Mouse (Mus musculus): ENCODE data around the gene Ntn4. TPM values are rescaled to one million over a fixed set of nuclear protein-coding genes. Genes with fewer than 3 reads are reported as not detected.

Ntn4 gene
- polyA plus RNA-seq, 1 experiment from 2014 or later = 0.58 TPM

DNA sequence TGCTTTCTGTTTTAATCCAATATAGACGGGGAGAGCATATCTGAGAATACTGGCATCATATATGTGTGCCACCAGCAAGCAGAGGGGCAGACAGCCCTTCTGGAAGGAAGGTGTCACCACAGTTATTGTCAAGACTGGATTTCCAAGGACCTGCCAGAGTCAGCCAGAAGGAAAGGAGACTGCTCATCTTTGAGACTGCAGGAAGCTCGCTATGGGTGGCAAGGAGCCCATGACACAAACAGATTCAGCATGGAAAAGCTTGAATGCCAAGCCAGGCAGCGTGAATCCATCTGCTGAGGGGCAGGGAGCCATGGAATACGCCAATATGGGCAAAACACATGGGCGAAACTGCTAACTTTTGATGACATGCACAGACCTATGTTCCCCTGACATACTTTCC is 6.9 kb upstream of the Ntn4 start:
- H3K4me1 ChIP-seq (replicated peaks; ENCODE audit: control insufficient read depth, insufficient read depth, low read length) = no peaks in the 10 kb centered on the region
- 81% methylated on average over 5 of the region's 5 CpGs for WGBS

DNA sequence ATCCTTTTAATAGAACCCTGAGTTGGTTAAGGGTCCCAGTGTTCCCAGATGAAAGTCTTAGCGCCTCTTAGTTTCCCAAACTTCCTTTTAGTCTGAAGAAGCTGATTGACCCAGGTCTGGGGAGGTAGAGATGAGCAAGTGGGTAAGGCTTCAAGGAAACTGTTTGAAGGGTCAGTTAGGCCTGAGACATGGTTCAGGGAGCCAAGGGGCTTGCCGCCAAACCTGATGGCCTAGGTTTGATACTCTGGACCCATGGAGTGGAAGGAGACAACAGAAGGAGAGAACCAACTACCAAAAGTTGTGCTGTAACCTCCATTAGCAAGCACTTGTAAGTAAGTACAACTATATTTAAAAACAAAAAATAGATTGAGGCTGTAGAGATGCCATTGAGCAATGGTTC is 6.5 kb upstream of the Ntn4 start:
- Histone ChIP-seq H3K9me3 (ENCODE audit: control insufficient read depth, low read length) (no peaks in the 10 kb centered on the region), H3K4me3 (ENCODE audit: low read length) (no peak overlapping the region), H3K4me2 (ENCODE audit: low read depth, low read length) (no peak overlapping the region), H3K9ac (ENCODE audit: low read length) (no peak overlapping the region), H3K4me1 (replicated peaks; ENCODE audit: control insufficient read depth, insufficient read depth, low read length) (no peaks in the 10 kb centered on the region), H3K27me3 (ENCODE audit: control insufficient read depth, insufficient read depth, low read depth, low read length) (peaks cover 6% of the 10 kb centered on the region; the same call in 1 of the 2 replicates), H3K27ac (ENCODE audit: low read length) (no peak overlapping the region), H3K36me3 (ENCODE audit: control insufficient read depth, insufficient read depth, low read length) (no peaks in the 10 kb centered on the region)
- no peak for ATAC-seq (ENCODE audit: low read depth)
- WGBS = 86% methylated on average over 2 of the region's 2 CpGs

More for the DNA sequence above, 6.9 kb upstream of the Ntn4 start:
- Histone ChIP-seq H3K36me3 (ENCODE audit: control insufficient read depth, insufficient read depth, low read length) (no peaks in the 10 kb centered on the region), H3K9me3 (ENCODE audit: control insufficient read depth, low read length) (no peaks in the 10 kb centered on the region), H3K9ac (ENCODE audit: low read length) (no peak overlapping the region), H3K27me3 (ENCODE audit: control insufficient read depth, insufficient read depth, low read depth, low read length) (peaks cover 2% of the 10 kb centered on the region; the same call in 1 of the 2 replicates), H3K4me3 (ENCODE audit: low read length) (no peak overlapping the region), H3K27ac (ENCODE audit: low read length) (no peak overlapping the region), H3K4me2 (ENCODE audit: low read depth, low read length) (no peak overlapping the region)
- ATAC-seq (ENCODE audit: low read depth) = no peak

DNA sequence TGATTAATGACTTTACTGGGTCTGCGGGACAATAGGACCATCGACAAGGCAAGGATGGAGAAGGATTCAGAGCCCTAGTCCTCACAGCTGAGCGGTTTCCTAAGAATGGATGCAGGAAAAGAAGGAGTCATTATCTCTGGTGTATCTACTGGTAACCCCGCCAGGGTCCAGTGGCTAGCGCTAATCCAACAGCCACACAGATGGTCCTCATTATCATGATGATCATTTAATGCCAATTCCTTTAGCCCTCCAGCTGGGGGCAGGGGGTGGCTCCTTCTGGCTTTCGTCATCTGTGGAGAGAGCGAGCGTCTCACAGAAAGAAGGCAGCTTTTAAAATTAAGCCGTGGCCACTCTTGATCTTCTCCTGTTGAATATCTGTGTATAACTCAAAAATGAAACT is 4.5 kb upstream of the Ntn4 start:
- Histone ChIP-seq H3K4me1 (replicated peaks; ENCODE audit: control insufficient read depth, insufficient read depth, low read length) (peaks cover 5% of the 10 kb centered on the region; the same call in 1 of the 2 replicates), H3K4me3 (ENCODE audit: low read length) (no peak overlapping the region), H3K27ac (ENCODE audit: low read length) (no peak overlapping the region), H3K27me3 (ENCODE audit: control insufficient read depth, insufficient read depth, low read depth, low read length) (peaks cover 17% of the 10 kb centered on the region; the same call in 1 of the 2 replicates), H3K4me2 (ENCODE audit: low read depth, low read length) (no peak overlapping the region), H3K9ac (ENCODE audit: low read length) (no peak overlapping the region), H3K36me3 (ENCODE audit: control insufficient read depth, insufficient read depth, low read length) (no peaks in the 10 kb centered on the region), H3K9me3 (ENCODE audit: control insufficient read depth, low read length) (no peaks in the 10 kb centered on the region)
- ATAC-seq (ENCODE audit: low read depth) = no peak
- 47% methylated on average over 9 of the region's 9 CpGs for WGBS

DNA sequence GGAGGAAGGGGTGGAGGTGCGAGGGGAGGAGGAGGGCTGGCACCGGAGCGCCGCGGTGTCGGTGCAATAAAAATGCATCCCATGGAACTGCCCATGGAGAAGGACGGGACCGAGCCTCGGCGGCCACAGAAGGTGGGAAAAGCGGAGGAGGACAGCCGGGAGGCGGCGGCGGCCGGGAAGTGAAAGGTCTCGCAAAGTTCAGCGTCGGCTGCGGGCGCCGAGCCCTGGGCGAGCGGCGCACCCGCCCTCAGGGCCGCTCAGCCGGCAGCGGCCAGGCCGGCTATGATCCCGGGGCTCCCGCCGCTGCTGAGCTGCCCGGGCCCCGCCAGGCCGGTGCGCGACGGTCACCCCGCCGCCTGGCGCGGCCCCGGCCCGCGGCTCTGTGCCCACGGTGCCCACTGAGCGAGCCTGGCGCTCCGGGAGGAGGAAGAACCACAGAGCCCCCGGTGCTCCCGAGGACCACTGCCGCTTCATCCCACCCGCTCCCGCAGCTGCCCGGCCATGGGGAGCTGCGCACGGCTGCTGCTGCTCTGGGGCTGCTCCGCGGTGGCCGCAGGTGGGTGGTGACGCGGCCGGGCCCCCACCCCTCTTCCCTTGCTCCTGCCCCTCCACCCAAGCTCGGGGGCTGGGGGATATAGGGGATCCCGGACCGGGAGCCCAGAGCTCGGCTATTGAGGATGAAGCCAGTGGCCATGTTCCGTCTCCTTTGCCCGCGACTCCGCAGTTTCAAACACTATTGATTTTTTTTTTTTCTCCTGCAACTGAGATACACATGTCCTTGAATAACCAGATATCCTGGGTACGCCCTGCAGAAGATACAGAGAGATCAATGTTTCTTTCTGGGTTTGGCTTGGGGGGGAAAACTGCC is 706 bp downstream of the Ntn4 start:
- peaks cover 29% of the 10 kb centered on the region for H3K27me3 ChIP-seq (ENCODE audit: control insufficient read depth, insufficient read depth, low read depth, low read length)
- under 1% methylated on average over 45 of the region's 73 CpGs for WGBS
- peak overlapping the region; percentile 79 for H3K4me3 ChIP-seq (ENCODE audit: low read length)
- H3K36me3 ChIP-seq (ENCODE audit: control insufficient read depth, insufficient read depth, low read length) = no peaks in the 10 kb centered on the region
- peak overlapping the region; percentile 100 for H3K4me2 ChIP-seq (ENCODE audit: low read depth, low read length)
- H3K4me1 ChIP-seq (replicated peaks; ENCODE audit: control insufficient read depth, insufficient read depth, low read length) = peaks cover 15% of the 10 kb centered on the region
- H3K9ac ChIP-seq (ENCODE audit: low read length) = peak overlapping the region; percentile 76
- H3K27ac ChIP-seq (ENCODE audit: low read length) = no peak overlapping the region
- H3K9me3 ChIP-seq (ENCODE audit: control insufficient read depth, low read length) = no peaks in the 10 kb centered on the region
- peak; percentile 68 for ATAC-seq (ENCODE audit: low read depth)

DNA sequence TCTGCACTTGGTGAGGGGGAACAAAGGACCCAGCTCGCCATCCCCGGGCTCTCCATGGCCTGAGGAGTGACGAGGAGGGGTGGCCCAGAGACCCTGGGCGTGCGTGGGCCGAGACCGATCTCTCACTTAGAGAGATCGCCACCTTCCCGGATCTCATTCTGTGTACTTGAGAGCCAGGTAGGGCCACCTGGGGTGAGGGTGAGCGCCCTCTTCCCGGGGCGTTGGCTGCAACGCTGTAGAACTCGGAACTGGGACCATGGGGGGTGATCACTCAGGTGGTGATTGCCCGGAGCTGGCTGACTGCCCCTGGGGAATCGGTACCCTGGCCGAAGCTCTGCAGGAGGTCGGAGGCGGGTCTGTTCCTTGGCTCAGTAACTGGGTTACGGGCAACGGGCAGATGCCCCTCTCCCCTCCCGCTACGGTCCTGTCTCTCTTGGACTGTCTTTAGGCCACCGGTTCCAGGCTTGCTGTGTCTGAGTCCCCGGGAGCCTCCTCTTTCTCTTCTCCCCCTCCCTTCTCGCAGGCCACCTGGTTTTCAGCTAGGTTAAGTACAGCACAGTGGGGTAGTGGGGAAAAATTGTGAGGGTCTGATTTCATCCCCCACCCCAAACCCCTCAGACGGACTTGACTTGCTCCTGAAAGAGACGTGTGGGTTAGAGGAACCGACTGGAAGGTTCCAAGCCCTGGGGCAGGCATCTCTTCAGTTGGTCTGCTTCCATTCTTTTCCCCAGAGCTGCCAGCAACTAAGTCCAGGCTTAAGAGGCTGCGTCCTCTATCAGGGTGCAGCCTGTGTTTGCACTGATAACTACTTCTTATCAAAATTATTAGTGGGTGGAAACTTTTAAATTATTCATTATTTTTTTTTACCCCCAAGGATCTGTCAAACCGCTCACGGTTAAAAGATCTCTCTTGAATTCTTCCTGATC is 1.6 kb downstream of the Ntn4 start:
- H3K4me2 ChIP-seq (ENCODE audit: low read depth, low read length) = peak overlapping the region; percentile 100
- H3K27me3 ChIP-seq (ENCODE audit: control insufficient read depth, insufficient read depth, low read depth, low read length) = peaks cover 29% of the 10 kb centered on the region
- H3K9me3 ChIP-seq (ENCODE audit: control insufficient read depth, low read length) = no peaks in the 10 kb centered on the region
- H3K27ac ChIP-seq (ENCODE audit: low read length) = no peak overlapping the region
- 5% methylated on average over 32 of the region's 32 CpGs for WGBS
- H3K9ac ChIP-seq (ENCODE audit: low read length) = peak overlapping the region; percentile 76
- H3K36me3 ChIP-seq (ENCODE audit: control insufficient read depth, insufficient read depth, low read length) = no peaks in the 10 kb centered on the region
- ATAC-seq (ENCODE audit: low read depth) = peak; percentile 47
- H3K4me1 ChIP-seq (replicated peaks; ENCODE audit: control insufficient read depth, insufficient read depth, low read length) = peaks cover 15% of the 10 kb centered on the region
- H3K4me3 ChIP-seq (ENCODE audit: low read length) = peak overlapping the region; percentile 79

DNA sequence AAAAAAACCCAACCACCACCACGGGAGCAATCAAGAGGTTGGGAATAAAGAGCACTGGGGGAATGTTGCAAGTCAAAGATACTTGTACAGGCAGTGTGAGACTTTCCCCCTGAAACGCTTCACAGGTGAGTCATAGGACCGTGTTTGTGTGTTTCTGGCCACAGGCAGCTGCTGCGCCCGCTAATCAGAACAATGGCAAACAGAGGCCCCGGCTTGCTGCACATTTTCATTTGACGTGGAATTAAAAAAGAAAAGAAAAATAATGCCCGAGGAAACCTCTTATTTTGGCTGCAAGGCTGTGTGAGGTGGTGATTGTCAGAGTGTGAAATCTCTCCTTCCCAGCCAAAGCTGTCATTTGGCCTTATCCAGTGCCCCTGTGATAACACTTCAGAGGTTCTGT is 2.4 kb downstream of the Ntn4 start:
- peaks cover 29% of the 10 kb centered on the region for H3K27me3 ChIP-seq (ENCODE audit: control insufficient read depth, insufficient read depth, low read depth, low read length)
- no peak overlapping the region for H3K4me3 ChIP-seq (ENCODE audit: low read length)
- no peak overlapping the region for H3K27ac ChIP-seq (ENCODE audit: low read length)
- no peak for ATAC-seq (ENCODE audit: low read depth)
- peaks cover 17% of the 10 kb centered on the region for H3K4me1 ChIP-seq (replicated peaks; ENCODE audit: control insufficient read depth, insufficient read depth, low read length)
- H3K36me3 ChIP-seq (ENCODE audit: control insufficient read depth, insufficient read depth, low read length) = no peaks in the 10 kb centered on the region
- H3K9ac ChIP-seq (ENCODE audit: low read length) = no peak overlapping the region
- WGBS = 32% methylated on average over 8 of the region's 8 CpGs
- no peak overlapping the region for H3K4me2 ChIP-seq (ENCODE audit: low read depth, low read length)
- no peaks in the 10 kb centered on the region for H3K9me3 ChIP-seq (ENCODE audit: control insufficient read depth, low read length)

DNA sequence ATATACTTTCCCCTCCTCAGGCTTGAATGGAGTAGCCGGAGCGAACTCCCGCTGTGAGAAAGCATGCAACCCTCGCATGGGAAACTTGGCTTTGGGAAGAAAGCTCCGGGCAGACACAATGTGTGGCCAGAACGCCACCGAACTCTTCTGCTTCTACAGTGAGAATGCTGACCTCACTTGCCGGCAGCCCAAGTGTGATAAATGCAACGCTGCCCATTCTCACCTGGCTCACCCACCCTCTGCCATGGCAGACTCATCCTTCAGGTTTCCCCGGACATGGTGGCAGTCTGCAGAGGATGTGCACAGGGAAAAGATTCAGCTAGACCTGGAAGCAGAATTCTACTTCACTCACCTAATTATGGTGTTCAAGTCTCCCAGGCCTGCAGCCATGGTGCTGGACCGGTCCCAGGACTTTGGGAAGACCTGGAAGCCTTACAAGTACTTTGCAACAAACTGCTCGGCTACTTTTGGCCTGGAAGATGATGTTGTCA is 4.0 kb downstream of the Ntn4 start:
- H3K4me3 ChIP-seq (ENCODE audit: low read length) = no peak overlapping the region
- H3K36me3 ChIP-seq (ENCODE audit: control insufficient read depth, insufficient read depth, low read length) = no peaks in the 10 kb centered on the region
- no peak overlapping the region for H3K27ac ChIP-seq (ENCODE audit: low read length)
- peaks cover 19% of the 10 kb centered on the region for H3K27me3 ChIP-seq (ENCODE audit: control insufficient read depth, insufficient read depth, low read depth, low read length)
- H3K4me1 ChIP-seq (replicated peaks; ENCODE audit: control insufficient read depth, insufficient read depth, low read length) = peaks cover 18% of the 10 kb centered on the region
- ATAC-seq (ENCODE audit: low read depth) = no peak
- 79% methylated on average over 12 of the region's 12 CpGs for WGBS
- H3K9me3 ChIP-seq (ENCODE audit: control insufficient read depth, low read length) = no peaks in the 10 kb centered on the region
- no peak overlapping the region for H3K4me2 ChIP-seq (ENCODE audit: low read depth, low read length)
- no peak overlapping the region for H3K9ac ChIP-seq (ENCODE audit: low read length)

DNA sequence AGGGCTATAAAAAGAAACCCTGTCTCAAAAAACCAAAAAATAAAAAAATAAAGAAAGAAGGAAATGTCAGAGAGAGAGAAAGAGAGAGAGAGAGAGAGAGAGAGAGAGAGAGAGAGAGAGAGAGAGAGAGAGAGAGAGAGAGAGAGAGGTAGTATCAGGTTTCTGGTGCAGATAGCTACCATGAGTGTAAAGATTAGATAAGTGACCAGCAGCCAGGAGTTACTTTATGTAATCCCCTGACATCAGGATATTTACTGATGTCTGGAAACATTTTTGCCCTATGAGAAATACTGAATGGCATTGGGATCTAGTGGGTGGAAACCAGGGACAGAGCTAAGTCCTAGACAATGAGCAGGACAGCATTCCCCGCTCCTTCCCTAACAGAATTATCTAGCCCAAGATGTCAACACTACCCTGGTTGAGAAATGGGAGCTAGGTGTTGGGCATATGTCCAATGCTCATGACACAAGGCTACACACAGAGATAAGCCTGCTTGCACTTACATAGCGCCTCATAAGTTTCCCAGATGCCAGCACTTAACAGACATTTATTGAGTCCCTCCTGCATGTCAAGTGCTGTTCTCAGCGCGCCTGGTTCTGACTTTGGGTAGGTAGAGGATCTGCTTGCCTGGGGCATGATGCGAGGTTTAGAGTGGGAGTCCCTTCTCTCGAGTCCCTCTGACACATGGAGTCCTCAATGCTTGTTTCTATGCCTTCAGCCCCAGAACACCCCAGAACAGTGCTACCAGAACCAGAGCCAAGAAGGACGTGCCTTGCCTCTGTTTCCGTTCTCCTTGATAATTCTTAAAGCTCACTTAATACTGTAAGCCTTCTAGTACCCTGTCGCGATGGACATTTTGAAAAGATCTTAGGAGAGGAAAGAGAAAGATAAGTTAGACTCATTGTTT is 7.4 kb downstream of the Ntn4 start:
- no peak overlapping the region for H3K4me3 ChIP-seq (ENCODE audit: low read length)
- no peak overlapping the region for H3K4me2 ChIP-seq (ENCODE audit: low read depth, low read length)
- WGBS = 54% methylated on average over 10 of the region's 10 CpGs
- peaks cover 3% of the 10 kb centered on the region for H3K27me3 ChIP-seq (ENCODE audit: control insufficient read depth, insufficient read depth, low read depth, low read length)
- H3K4me1 ChIP-seq (replicated peaks; ENCODE audit: control insufficient read depth, insufficient read depth, low read length) = peaks cover 6% of the 10 kb centered on the region; the same call in 1 of the 2 replicates
- no peaks in the 10 kb centered on the region for H3K9me3 ChIP-seq (ENCODE audit: control insufficient read depth, low read length)
- H3K9ac ChIP-seq (ENCODE audit: low read length) = no peak overlapping the region
- ATAC-seq (ENCODE audit: low read depth) = no peak
- no peak overlapping the region for H3K27ac ChIP-seq (ENCODE audit: low read length)
- H3K36me3 ChIP-seq (ENCODE audit: control insufficient read depth, insufficient read depth, low read length) = no peaks in the 10 kb centered on the region
